Mouse (Mus musculus): Measurements from ENCODE around the gene Nsg2.

Nsg2 gene

DNA sequence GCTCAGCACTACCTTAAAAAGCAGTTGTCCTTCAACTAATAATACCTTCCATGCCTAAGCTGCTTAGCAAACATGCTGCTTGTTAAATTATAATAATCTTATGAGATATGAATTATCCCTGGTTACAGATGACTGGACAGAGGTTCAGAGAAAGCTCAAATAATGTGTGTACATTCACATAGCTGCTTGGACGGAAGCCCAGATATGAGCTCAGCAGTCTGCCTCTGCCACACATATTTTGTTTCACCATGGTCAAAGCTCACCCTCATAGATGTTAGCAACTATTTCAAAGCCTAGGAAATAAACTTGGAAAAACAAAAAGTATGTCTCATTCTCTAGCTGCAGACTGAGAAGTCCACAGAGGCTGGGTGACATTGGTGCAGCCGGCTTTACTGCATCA is 74.9 kb downstream of the Nsg2 start:
- no peak for DNase-seq (ENCODE audit: low read depth, low spot score)

- DNase-seq (ENCODE audit: low read depth, low spot score), result no peak
Observed at GRCm38 (mm10) chr11:32083462-32083861, 83.2 kb downstream of the Nsg2 start.

- DNase-seq (ENCODE audit: low read depth, low spot score), result no peak
Observed at GRCm38 (mm10) chr11:32086525-32086924, 86.3 kb downstream of the Nsg2 start.

DNA sequence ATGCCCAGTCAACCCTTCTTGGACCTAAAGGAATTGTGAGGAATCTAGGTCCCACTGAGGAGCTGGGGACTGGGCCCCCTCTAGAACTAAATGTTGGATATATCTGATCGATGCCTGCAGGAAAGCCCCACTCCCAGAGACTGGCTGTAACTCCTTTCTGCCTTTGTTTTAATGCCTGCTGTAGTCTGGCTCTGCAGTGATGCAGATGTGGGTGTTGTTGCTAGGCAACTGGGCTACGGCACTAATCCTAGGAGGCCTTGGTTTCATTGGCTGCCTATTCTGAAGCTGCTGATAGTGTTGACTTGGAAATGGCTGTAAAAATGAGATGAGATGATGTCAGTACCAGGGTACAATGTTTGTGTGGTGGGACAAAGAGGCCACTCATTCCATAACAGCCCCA is 87.1 kb downstream of the Nsg2 start:
- DNase-seq (ENCODE audit: low read depth, low spot score), result peak; percentile 79

DNA sequence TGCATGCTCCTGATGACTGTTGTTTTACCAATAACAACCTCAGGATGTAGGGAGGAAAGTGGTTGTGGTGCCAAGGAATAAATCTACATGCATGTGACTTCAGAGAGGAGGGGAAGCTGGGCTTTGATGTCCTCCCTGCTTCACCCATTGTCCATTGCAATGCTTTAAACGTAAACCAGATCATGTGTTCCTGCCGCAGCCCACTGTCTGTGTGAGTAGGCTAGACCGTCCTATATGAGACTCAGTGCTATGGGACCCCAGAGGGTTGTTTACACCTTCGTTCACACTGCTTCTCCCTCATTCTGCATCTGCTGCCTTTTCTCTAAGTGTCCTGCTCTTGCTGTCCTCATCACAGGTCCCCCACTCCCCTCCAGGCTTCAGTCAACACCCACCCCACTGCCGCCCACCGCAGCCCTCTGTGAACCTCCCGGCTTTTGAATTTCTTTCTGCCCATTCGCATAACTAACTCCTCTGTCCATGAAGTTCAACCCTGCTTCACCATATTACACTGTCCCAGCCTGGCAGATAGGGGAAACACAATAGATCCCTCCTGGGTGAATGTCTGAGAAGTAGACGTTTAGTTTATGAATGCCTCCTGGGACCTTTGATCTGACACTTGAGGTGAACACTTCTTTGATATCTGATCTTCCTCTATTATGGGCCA is 87.6 kb downstream of the Nsg2 start:
- no peak for DNase-seq (ENCODE audit: low read depth, low spot score)

GRCm38 (mm10) chr11:32095793-32096192 is 95.5 kb downstream of the Nsg2 start:
- no peak for DNase-seq (ENCODE audit: low read depth, low spot score)

DNA sequence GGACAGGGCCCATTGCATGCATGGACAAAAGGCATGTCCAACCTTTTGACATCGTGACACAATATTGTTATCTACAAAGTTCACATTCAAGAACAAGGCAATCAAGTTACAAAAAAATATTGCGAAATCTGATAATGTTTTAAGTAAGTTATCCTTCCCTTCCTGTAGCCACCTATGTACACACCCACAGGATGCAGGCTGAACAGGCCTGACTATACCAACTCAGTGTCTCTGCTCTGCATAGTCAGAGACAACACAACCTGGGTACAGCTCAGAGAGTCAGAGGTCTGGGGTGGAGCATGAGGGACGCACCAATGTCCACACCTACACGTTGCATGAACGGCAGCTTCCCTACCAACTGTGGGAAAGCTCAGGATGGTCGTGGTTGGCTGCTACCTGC is 96.1 kb downstream of the Nsg2 start:
- no peak for DNase-seq (ENCODE audit: low read depth, low spot score)

DNA sequence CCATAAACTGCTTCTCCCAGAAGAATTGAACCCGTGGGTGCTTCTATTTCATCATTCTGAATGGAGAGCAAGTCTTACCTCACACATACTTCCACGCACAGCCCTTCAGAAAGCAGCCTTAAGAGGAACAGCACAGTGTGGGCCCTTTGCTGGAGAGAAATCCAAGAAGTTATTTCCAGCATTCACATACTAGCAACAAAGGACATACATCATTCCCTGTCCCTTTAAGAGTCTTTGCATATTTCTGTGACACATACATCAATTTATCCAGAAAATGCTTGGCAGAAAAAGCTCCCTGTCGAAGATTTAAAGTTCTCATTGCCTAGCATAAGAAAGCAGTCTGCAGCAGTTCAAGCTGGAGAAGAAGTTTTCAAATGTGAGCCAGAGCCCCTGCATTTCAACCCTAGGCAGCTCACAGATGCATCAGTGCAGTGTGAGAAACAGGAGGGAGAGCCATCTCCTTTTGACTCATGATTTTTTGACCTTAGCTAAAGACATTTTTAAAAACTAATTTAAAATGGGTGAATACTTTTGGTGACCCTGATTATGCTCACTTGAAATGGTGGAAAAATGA is 100.9 kb downstream of the Nsg2 start:
- no peak for DNase-seq (ENCODE audit: low read depth, low spot score)

DNA sequence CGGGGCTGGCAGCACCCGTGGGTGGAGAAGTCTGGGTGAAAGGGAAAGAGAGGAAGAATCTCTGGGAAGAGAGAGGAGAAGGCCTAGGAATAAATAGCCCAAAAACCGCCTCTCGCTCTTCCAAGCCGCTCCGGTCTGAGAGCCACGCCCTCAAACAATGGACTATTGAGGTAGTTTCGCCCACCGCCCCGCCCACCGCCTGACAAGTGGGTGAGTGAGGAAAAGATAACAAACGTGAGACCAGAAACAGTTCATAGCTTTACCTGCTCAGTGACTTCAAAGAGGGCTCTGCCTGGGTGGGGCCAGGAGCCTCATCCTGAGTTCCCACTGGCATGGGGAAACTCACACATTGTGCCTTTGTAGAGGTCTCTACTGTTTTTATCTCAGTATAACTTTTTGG is 102.7 kb downstream of the Nsg2 start:
- DNase-seq (ENCODE audit: low read depth, low spot score), result peak; percentile 67

DNA sequence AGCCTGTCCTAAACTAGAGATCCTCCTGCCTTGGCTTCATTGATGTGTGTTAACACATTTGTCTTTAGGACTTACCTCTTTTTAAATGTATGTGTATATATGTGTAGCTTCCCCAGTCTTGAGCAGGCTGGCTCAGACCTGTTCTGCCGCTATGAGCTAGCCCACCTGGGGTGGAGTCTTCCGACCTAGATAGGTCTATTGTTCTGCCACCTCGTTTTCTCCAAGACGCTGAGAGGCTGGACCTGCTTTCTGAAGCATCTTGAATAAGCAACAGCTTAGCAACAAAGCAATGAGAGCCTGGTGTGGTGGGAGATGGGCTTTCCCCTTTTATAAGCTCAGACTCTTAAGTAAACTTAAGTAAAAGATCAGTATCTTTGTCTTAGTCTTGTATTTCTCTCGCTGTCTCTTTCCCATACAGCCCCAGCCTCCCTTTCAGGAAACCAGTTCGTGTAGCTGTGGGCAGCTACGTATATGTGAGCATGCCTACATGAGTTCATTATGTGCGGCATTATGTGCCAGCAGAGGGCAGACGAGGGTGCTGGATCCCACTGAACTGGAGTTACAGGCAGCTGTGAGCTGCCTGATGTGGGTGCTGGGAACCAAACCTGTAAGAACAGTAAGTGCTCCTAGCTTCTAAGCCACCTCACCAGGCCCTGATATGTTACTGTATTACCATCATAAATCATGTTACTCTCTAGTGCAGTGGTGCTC is 104.3 kb downstream of the Nsg2 start:
- DNase-seq (ENCODE audit: low read depth, low spot score), result peak; percentile 68

DNA sequence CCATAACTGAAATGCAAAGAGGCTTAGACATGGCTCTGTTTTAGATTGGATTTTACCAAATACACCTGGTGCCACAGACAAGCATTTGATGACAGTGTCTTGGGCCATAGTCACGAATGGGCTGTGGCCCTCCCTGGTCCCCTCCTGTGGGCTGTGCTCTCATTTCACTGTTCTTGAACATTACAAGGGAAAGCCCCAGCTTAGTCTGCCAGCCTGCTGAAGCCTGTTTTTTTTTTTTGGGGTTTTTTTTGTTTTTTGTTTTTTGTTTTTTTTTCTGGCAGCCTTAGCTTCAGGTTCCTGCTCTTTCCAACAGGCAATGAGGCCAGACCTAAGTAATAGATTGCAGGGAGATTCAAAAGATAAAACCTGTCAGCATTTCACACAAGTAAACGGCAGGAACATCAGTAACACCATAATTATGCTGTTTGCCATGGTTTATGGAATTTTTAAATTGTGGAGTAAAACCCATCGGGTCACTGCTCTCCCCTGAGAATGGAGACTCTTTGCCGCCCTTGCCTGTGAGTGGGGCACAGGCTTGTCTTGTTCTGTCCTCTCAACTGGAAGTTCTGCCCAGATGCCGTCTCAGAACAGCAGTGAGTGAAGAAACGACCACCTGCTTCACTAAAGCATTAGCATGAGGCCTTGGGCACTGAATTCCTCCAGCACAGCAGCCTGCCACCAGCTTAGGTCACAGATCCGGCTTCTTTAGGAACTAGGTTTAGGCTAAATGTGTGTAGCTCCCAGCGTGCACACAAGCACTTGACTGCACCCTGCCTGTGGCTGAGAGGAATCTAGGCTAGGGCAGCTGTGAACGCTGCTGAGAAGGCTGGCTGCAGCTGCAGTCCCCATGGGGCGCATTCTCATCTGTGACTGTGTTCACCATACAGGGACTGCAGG is 105.7 kb downstream of the Nsg2 start:
- DNase-seq (ENCODE audit: low read depth, low spot score), result no peak

DNA sequence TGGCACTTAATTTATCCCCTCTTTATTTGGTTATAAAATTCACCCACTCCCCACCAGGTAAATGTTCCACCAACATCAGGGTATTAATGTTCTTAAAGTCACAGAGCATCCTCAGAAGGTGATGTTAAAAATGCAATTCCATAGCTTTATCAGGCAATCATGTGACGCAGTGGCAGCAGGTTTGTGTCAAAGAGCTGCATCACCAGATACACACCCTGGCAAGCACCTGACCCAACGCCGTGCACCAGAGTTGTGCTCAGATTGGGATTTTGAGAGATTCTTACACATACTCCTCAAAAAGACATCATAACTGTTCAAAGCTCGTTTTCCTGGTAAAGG is 106.4 kb downstream of the Nsg2 start:
- no peak for DNase-seq (ENCODE audit: low read depth, low spot score)

DNA sequence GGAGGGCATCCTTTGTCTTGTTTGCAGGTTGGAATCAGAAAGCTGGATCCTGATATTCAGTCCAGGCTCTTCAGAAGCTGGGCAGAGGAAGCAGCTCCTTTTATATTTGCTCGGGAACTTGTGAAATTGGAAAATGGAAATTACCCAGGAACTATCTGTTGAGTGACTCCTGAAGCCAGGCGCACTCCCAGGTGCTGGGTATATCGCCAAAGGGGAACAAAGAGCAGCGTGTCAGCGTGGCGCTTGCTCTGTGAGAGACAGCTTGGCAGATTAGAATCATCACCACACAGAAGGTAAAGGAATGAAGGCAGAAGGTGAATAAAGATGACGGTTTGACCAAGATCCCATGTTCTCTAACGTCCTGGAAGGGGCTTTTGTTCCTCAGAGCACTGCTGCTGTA is 108.2 kb downstream of the Nsg2 start:
- no peak for DNase-seq (ENCODE audit: low read depth, low spot score)
